Mouse (Mus musculus): ENCODE data around the gene Trpm3.

Trpm3 gene

DNA sequence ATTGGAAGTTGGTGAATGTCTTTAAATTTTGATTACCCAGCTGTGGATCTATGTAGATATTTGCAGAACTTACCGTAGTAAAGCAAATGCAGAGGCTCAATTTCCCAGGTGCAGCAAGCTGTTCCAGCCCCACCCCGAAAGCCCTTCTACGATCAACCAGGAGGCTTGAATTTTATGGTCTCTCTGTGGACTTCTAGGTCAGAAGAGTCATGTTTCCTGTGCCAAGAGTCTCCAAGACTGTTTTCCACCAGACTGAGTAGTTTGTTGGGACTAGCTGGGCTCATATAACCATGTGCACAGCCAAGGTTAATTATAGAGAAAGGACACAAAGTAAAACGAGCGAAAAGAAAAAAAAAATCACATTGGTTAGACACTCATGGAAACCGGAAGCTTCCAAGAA is 364.6 kb downstream of the Trpm3 start:
- no peak for DNase-seq (ENCODE audit: low spot score)

DNA sequence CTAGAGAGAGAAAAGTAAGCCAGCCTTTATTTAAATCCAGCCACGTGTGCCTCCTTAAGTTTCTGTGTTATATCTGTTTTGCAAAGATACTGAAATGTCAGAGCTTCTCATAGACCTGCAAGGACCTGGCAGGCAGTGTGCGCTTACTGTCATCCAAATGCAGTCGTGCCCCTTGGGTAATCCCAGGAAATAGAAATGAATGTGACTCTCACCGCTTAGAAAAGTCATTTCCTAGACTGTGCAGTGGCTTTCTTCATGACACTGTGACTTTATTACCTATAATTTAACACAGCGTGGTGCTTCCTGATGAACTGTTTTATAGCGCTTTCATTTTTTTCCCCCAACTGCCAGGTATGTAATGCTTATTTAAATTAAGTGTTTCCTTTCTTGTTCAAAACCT is 379.7 kb downstream of the Trpm3 start:
- no peak for DNase-seq (ENCODE audit: low spot score)

DNA sequence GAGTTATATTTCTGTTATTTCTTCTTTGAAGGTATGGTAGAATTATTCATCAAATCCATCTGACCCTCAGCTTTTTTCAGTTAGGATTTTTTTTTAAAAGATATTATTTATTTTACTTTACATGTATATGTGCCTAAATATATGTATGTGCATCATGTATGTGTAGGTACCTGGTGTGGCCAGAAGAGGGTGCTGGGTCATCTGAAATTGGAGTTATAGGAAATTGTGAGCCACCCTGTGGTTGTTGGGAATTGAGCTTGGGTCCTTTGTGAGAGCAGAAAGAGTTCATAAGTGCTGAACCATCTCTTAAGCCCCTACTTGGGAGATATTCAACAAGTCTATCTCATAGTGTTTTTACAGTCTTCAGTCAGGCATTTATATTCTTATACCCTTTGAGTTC is 389.1 kb downstream of the Trpm3 start:
- DNase-seq (ENCODE audit: low spot score) = no peak

DNA sequence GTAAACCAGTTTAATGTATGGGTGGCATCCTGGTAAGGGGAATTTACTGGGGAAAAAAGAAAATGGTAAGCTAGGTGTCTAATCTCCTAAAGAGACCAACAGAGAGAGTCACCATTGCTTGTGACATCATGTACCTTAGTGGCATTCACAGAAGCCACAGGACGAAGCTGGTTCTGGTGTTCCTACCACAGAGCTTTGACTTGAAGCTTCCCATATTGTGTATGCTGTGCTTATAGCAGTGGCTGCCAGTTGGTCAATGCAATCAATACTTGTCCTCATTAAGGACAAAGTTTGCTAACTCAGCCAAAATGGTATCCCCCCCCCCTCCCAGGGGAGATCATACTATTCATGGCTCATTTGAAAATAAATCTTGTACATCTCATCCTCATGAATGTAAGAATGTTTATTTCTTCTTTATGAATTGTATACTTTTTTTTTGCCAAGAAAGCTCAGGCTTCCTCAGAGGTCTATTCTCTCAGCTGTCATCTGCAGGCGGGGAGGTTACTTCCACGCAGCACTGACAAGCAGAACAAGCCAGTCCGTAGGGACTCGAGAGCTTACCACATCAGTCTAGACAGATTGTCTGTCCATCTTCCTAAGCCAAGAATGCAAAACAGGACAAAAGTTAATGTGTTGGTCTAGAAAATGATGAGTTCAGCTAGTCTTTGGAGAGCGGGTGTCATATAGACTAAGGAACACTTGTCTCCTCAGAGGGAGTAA is 404.3 kb downstream of the Trpm3 start:
- no peak for DNase-seq (ENCODE audit: low spot score)

- peak; percentile 27 for DNase-seq (ENCODE audit: low spot score)
These were observed 413.3 kb downstream of the Trpm3 start for GRCm38 (mm10) chr19:22552179-22552578.

DNA sequence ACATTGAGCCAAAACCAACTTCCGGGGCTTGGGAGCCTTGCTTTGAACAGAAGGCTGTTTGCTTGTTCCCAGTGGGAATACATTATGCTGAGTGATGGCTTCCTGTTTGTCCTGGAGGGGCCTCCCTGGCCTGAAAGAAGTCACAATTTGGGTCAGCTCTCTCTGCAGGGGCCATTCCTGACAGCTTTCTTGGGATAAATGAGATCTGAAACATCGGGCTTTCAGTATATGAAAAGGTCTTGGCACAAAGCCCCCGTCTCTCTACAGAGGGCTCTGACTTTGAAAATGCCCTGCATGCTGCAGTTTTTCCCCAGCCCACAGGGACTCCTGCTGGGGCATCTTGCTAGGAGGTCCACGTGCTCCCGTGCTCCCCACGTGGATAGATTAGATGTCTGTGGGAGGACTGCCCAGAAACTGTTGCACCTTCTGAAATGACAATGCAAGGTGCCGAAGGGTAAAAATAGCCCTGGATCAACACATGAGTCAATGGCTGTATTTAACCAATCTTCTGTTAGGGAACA is 415.6 kb downstream of the Trpm3 start:
- peak; percentile 2 for DNase-seq (ENCODE audit: low spot score)

GRCm38 (mm10) chr19:22572396-22572795 is 433.6 kb downstream of the Trpm3 start:
- no peak for DNase-seq (ENCODE audit: low spot score)

DNA sequence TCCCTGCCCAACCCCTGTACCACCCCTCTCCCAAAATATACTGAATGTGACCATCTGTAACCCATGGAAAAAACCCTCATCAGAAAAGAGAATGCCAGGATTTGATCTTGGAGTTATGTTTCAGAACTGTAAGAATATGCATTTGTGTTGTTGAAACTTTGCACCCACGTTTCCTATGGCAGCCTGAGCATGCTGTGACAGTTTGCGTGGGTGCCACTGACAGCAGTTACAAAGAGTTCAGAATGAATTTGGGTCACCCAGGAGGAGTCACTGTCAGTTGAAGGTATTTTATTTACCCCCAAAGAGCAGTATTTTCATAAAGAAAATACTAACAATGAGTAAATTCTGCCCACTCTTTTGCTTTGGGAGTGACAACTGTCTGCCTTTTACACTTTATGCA is 434.0 kb downstream of the Trpm3 start:
- no peak for DNase-seq (ENCODE audit: low spot score)

DNA sequence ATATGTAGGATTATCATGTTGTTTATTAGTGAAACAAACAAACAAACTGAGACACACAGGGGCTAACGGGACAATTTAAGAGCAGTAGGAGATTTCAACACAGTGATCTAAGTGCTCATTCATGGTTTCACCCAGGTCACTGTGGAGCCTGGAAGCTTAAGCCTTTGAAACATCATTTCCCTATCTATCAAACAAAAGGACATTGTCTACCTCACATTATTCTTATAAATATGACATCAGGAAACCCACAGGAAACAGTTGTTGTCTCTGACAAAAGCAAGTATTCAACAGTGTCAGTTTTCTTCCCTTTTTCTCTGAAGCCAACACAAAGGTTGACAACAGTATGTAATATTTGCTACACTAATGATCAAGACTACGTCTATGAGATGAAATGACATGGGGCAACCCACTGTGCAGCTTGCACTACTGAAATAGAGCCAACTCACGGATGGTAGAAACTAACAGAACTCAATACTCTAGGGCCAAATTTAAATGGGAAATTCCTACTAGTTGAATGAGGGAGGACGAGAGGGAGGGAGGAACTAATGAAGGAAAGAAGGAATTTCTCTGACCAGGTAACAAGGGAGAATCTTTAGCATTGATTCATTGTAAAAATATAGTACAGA is 443.4 kb downstream of the Trpm3 start:
- no peak for DNase-seq (ENCODE audit: low spot score)

DNA sequence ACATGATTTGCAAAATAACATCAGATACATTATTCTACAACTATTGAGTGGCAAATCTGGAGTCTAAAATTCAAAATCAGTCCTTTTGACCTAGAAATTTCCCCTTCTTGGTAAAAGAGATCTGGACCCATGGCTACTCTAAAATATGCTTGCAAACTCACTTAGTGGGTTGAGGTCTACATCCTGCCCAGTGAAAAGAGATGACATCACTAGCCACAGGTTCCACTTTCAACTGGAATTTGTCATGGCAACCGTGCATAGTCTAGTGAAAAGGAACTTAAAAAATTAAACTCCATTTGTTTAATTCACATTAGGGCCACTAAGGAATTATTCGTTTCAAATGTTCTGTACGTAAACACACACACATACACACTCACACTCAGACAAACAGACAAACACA is 455.6 kb downstream of the Trpm3 start:
- DNase-seq (ENCODE audit: low spot score) = no peak

GRCm38 (mm10) chr19:22595246-22595645 is 456.4 kb downstream of the Trpm3 start:
- no peak for DNase-seq (ENCODE audit: low spot score)

GRCm38 (mm10) chr19:22596715-22597114 is 457.9 kb downstream of the Trpm3 start:
- DNase-seq (ENCODE audit: low spot score) = no peak

DNA sequence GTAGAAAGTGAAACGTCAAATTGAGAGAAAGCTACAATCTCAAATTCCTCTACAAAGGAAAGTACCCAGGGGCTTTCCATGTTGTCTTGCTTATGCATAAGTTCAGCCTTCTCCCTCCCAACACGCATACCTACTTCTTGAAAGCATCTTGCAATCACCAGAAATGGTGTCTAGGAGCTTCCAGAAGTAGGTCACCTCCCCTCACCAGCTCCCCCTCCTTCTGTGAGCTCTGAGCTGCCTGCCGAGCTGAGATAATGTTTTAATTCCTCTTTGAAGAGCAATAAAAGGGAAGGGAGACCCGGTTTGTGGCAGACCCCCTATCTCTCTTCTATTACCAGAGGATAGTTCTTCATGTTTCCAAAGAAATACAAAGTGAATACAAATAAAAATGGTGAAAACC is 465.5 kb downstream of the Trpm3 start:
- DNase-seq (ENCODE audit: low spot score) = no peak

GRCm38 (mm10) chr19:22607985-22608684 is 469.3 kb downstream of the Trpm3 start:
- DNase-seq (ENCODE audit: low spot score) = no peak

- no peak for DNase-seq (ENCODE audit: low spot score)
These were observed 472.8 kb downstream of the Trpm3 start for GRCm38 (mm10) chr19:22611621-22612020.

- DNase-seq (ENCODE audit: low spot score) = no peak
These were observed 476.5 kb downstream of the Trpm3 start for GRCm38 (mm10) chr19:22615367-22615766.

DNA sequence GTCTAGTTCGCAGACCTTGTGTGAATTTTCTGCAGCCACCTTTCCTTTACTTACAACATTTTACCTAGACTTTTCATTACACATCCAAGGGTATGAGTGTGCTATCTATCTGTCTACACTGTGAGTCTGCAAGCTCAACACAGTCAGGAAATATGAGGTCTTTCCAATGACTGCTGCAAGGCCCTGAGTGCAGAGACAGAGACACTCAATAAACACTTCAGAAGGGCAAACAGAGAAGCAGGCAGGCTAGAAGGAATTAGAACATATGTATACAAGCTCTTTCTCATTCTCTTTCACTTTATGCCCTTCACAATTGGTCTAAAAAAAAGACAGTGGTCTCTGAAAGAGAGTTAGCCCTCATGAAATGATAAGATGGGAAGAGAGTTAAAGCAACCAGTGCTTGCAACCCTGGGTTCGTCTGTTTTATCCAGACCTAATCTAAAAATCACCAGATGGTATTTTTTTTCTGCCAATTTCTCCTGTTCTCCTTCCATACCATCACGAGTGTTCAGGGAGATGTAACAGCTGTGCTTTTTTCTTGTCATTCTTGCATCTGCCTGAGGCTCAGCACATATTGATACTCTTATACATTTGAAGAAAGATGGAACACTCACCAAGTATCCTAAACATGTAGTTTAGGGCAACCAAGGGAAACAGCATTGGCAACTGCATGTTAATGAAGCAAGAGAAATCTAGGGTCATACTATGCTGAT is 486.1 kb downstream of the Trpm3 start:
- DNase-seq (ENCODE audit: low spot score) = no peak

- no peak for DNase-seq (ENCODE audit: low spot score)
These were observed 490.0 kb downstream of the Trpm3 start for GRCm38 (mm10) chr19:22628878-22629277.

DNA sequence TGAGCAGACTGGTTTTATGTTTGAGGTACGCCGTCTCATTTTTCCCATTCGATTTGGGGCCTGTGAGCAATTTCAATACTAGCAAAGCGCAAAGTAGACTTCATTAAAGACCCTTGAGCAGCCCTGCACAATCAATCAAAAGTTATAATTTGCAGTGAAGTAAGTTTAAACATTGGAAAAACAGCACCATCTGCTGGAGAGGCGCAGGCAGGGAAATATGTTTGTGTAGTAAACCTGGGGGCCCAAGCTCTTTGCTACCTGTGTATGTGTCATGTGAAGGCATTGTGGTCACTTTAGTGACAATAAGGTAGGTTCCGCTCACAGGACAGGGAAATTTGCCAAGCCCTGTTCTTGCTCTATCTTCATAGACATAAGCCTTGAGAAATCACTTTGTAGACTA is 492.5 kb downstream of the Trpm3 start:
- DNase-seq (ENCODE audit: low spot score) = no peak

GRCm38 (mm10) chr19:22635635-22636034 is 496.8 kb downstream of the Trpm3 start:
- no peak for DNase-seq (ENCODE audit: low spot score)

- no peak for DNase-seq (ENCODE audit: low spot score)
These were observed 498.9 kb downstream of the Trpm3 start for GRCm38 (mm10) chr19:22637786-22638185.

- no peak for DNase-seq (ENCODE audit: low spot score)
These were observed 499.6 kb downstream of the Trpm3 start for GRCm38 (mm10) chr19:22638394-22638954.
